Mouse (Mus musculus) embryonic facial prominence, embryonic 13.5 days (tissue): ENCODE data around the gene Gnai3. TPM values are rescaled to one million over a fixed set of nuclear protein-coding genes. Genes with fewer than 3 reads are reported as not detected.

ENCODE experiments used
- ATAC-seq: fragments of 200-750 bp; cut with Nextera tagmentation; 2 replicates; pipeline ENCODE4 v1.8.0; 2017; ENCODE audit warnings: low read depth; ENCODE audit not compliant: insufficient number of reproducible peaks, insufficient read depth, low FRiP score, low TSS enrichment
- H3K27ac ChIP-seq: fragments of 300-500 bp; sonication (generic); 2 replicates; pipeline ENCODE4 v1.5.1; 2015; ENCODE audit warnings: moderate library complexity, mild to moderate bottlenecking, inconsistent platforms
- H3K27me3 ChIP-seq: fragments of 300-500 bp; sonication (generic); 2 replicates; pipeline ENCODE4 v1.6.1; 2015; ENCODE audit warnings: mild to moderate bottlenecking, inconsistent platforms
- H3K36me3 ChIP-seq: fragments of 300-500 bp; sonication (generic); 2 replicates; pipeline ENCODE4 v1.6.1; 2015; ENCODE audit warnings: mild to moderate bottlenecking, inconsistent platforms
- H3K4me1 ChIP-seq: fragments of 300-500 bp; sonication (generic); 2 replicates; pipeline ENCODE4 v1.6.1; 2015; ENCODE audit warnings: inconsistent platforms
- H3K4me2 ChIP-seq: fragments of 300-500 bp; sonication (generic); 2 replicates; pipeline ENCODE4 v1.6.1; 2015; ENCODE audit warnings: moderate library complexity, mild to moderate bottlenecking, inconsistent platforms
- H3K4me3 ChIP-seq: fragments of 300-500 bp; sonication (generic); 2 replicates; pipeline ENCODE4 v1.5.1; 2015; ENCODE audit warnings: mild to moderate bottlenecking, inconsistent platforms
- H3K9ac ChIP-seq: fragments of 300-500 bp; sonication (generic); 2 replicates; pipeline ENCODE4 v1.6.1; 2015; ENCODE audit warnings: mild to moderate bottlenecking, inconsistent platforms
- H3K9me3 ChIP-seq: fragments of 300-500 bp; sonication (generic); 2 replicates; pipeline ENCODE4 v1.6.1; 2016; ENCODE audit warnings: inconsistent platforms
- WGBS: fragments of 180-500 bp; shearing (Covaris S2); methylation state at CpG from one replicate; pipeline ENCODE4 v1.1.7; 2015; ENCODE audit warnings: mixed read lengths; 5-methylcytosine and 5-hydroxymethylcytosine counted together
- polyA plus RNA-seq: library from polyadenylated mRNA; unstranded; fragments of >200 nt; fragmentation: Nextera tagmentation; extraction: Ambion mirVana; gene quantifications from 2 replicates; pipeline ENCODE4 v1.2.1, GENCODE M21; 2015

Gnai3 gene
- polyA plus RNA-seq, 1 experiment from 2014 or later = 173 TPM

- 59% methylated on average over 7 of the region's 7 CpGs for WGBS
- no peak for ATAC-seq
- no peaks in the 10 kb centered on the region for H3K9me3 ChIP-seq
Observed at GRCm38 (mm10) chr3:108178756-108179715, 33.1 kb upstream of the Gnai3 start.

GRCm38 (mm10) chr3:108174672-108175531 is 29.0 kb upstream of the Gnai3 start:
- peak; percentile 77 for ATAC-seq
- WGBS = 22% methylated on average over 14 of the region's 14 CpGs

More at GRCm38 (mm10) chr3:108178756-108179715, 33.1 kb upstream of the Gnai3 start:
- Histone ChIP-seq H3K4me2 (no peak overlapping the region), H3K27ac (no peak overlapping the region; the same call in 1 of the 2 replicates), H3K36me3 (no peaks in the 10 kb centered on the region), H3K4me1 (peaks cover 24% of the 10 kb centered on the region), H3K9ac (no peak overlapping the region), H3K4me3 (no peak overlapping the region), H3K27me3 (no peaks in the 10 kb centered on the region)

GRCm38 (mm10) chr3:108169199-108169598 is 23.3 kb upstream of the Gnai3 start:
- Histone ChIP-seq H3K4me1 (peaks cover 48% of the 10 kb centered on the region), H3K4me3 (no peak overlapping the region), H3K9me3 (no peaks in the 10 kb centered on the region), H3K36me3 (no peaks in the 10 kb centered on the region), H3K27ac (no peak overlapping the region), H3K4me2 (no peak overlapping the region), H3K27me3 (peaks cover 4% of the 10 kb centered on the region; the same call in 1 of the 2 replicates), H3K9ac (0 out of 2 replicates have a peak overlapping the region, but pooled peaks have one; percentile 33)
- no peak for ATAC-seq
- WGBS = 35% methylated on average over 3 of the region's 3 CpGs

More at GRCm38 (mm10) chr3:108174672-108175531, 29.0 kb upstream of the Gnai3 start:
- H3K4me1 ChIP-seq = peaks cover 24% of the 10 kb centered on the region
- peak overlapping the region; percentile 58 for H3K27ac ChIP-seq
- H3K9me3 ChIP-seq = no peaks in the 10 kb centered on the region
- H3K27me3 ChIP-seq = no peaks in the 10 kb centered on the region
- H3K4me2 ChIP-seq = peak overlapping the region; percentile 12
- H3K9ac ChIP-seq = no peak overlapping the region
- H3K4me3 ChIP-seq = no peak overlapping the region
- H3K36me3 ChIP-seq = no peaks in the 10 kb centered on the region

GRCm38 (mm10) chr3:108167499-108167898 is 21.6 kb upstream of the Gnai3 start:
- Histone ChIP-seq H3K27me3 (peaks cover 4% of the 10 kb centered on the region; the same call in 1 of the 2 replicates), H3K4me3 (no peak overlapping the region), H3K27ac (peak overlapping the region; percentile 60), H3K36me3 (no peaks in the 10 kb centered on the region), H3K9ac (peak overlapping the region; percentile 49; the same call in 1 of the 2 replicates), H3K9me3 (no peaks in the 10 kb centered on the region), H3K4me1 (peaks cover 47% of the 10 kb centered on the region), H3K4me2 (no peak overlapping the region)
- 28% methylated on average over 14 of the region's 14 CpGs for WGBS
- no peak for ATAC-seq

- 8% methylated on average over 10 of the region's 11 CpGs for WGBS
- no peak for ATAC-seq
Observed at GRCm38 (mm10) chr3:108166486-108167211, 20.7 kb upstream of the Gnai3 start.

GRCm38 (mm10) chr3:108165532-108166315 is 19.8 kb upstream of the Gnai3 start:
- Histone ChIP-seq H3K36me3 (no peaks in the 10 kb centered on the region), H3K4me1 (peaks cover 47% of the 10 kb centered on the region), H3K4me3 (no peak overlapping the region), H3K27ac (0 out of 2 replicates have a peak overlapping the region, but pooled peaks have one; percentile 11), H3K27me3 (peaks cover 4% of the 10 kb centered on the region), H3K9ac (no peak overlapping the region), H3K4me2 (peak overlapping the region; percentile 20), H3K9me3 (no peaks in the 10 kb centered on the region)
- 20% methylated on average over 10 of the region's 10 CpGs for WGBS
- ATAC-seq = no peak

More at GRCm38 (mm10) chr3:108166486-108167211, 20.7 kb upstream of the Gnai3 start:
- Histone ChIP-seq H3K27ac (no peak overlapping the region), H3K4me2 (peak overlapping the region; percentile 18; the same call in 1 of the 2 replicates), H3K36me3 (no peaks in the 10 kb centered on the region), H3K4me3 (no peak overlapping the region), H3K27me3 (peaks cover 4% of the 10 kb centered on the region; the same call in 1 of the 2 replicates), H3K9me3 (no peaks in the 10 kb centered on the region), H3K4me1 (peaks cover 47% of the 10 kb centered on the region), H3K9ac (no peak overlapping the region)

- 0 out of 2 replicates have a peak overlapping the region, but pooled peaks have one; percentile 11 for H3K27ac ChIP-seq
- H3K9me3 ChIP-seq = no peaks in the 10 kb centered on the region
- H3K4me2 ChIP-seq = peak overlapping the region; percentile 55
- peak overlapping the region; percentile 25 for H3K4me3 ChIP-seq
- H3K4me1 ChIP-seq = peaks cover 47% of the 10 kb centered on the region
- 16% methylated on average over 9 of the region's 9 CpGs for WGBS
- ATAC-seq = 0 out of 2 replicates have a peak, but pooled peaks have one; percentile 43
- no peak overlapping the region; the same call in 1 of the 2 replicates for H3K9ac ChIP-seq
- peaks cover 4% of the 10 kb centered on the region for H3K27me3 ChIP-seq
- H3K36me3 ChIP-seq = no peaks in the 10 kb centered on the region
Observed at GRCm38 (mm10) chr3:108164807-108165206, 18.9 kb upstream of the Gnai3 start.

GRCm38 (mm10) chr3:108164091-108164490 is 18.1 kb upstream of the Gnai3 start:
- Histone ChIP-seq H3K4me3 (no peak overlapping the region), H3K36me3 (no peaks in the 10 kb centered on the region), H3K4me1 (peaks cover 43% of the 10 kb centered on the region), H3K9me3 (no peaks in the 10 kb centered on the region), H3K9ac (no peak overlapping the region), H3K4me2 (no peak overlapping the region), H3K27ac (no peak overlapping the region), H3K27me3 (peaks cover 4% of the 10 kb centered on the region)
- WGBS = 60% methylated on average over 5 of the region's 5 CpGs
- no peak for ATAC-seq

GRCm38 (mm10) chr3:108158383-108159037 is 12.6 kb upstream of the Gnai3 start:
- no peak overlapping the region for H3K4me3 ChIP-seq
- H3K9ac ChIP-seq = 0 out of 2 replicates have a peak overlapping the region, but pooled peaks have one; percentile 11
- H3K27ac ChIP-seq = no peak overlapping the region
- H3K9me3 ChIP-seq = no peaks in the 10 kb centered on the region
- H3K4me2 ChIP-seq = no peak overlapping the region
- no peak for ATAC-seq
- H3K36me3 ChIP-seq = no peaks in the 10 kb centered on the region
- no peaks in the 10 kb centered on the region for H3K4me1 ChIP-seq
- 64% methylated on average over 9 of the region's 9 CpGs for WGBS
- H3K27me3 ChIP-seq = no peaks in the 10 kb centered on the region; the same call in 1 of the 2 replicates

- no peak within 1 kb of the TSS for H3K27ac ChIP-seq
- no peak for ATAC-seq
- no peak within 1 kb of the TSS for H3K4me3 ChIP-seq
- 44% methylated on average over 4 of the region's 4 CpGs for WGBS
- H3K9me3 ChIP-seq = no peaks in the 10 kb centered on the region
- H3K9ac ChIP-seq = peak within 1 kb of the TSS; percentile 36; the same call in 1 of the 2 replicates
- no peaks in the 10 kb centered on the region for H3K36me3 ChIP-seq
- H3K4me2 ChIP-seq = no peak within 1 kb of the TSS
- H3K4me1 ChIP-seq = no peaks in the 10 kb centered on the region
- no peaks in the 10 kb centered on the region for H3K27me3 ChIP-seq
Observed at GRCm38 (mm10) chr3:108154656-108155055, 8.7 kb upstream of the Gnai3 start, which contains the start of gene Gpr61. TSS of gene Gpr61 (minus strand) at chr3:108154882.
